Mouse (Mus musculus) stomach, embryonic 16.5 days (tissue): ENCODE data around the gene Flywch2. TPM values are rescaled to one million over a fixed set of nuclear protein-coding genes. Genes with fewer than 3 reads are reported as not detected.
"Not testable (repeated sequence)": the region's sequence is repeated elsewhere in the genome, so short reads cannot be mapped to it uniquely, and the experiment has no call there.

ENCODE experiments used
- ATAC-seq: fragments of 200-750 bp; cut with Nextera tagmentation; 2 replicates; pipeline ENCODE4 v1.8.0; 2017; ENCODE audit warnings: moderate number of reproducible peaks, moderate TSS enrichment; ENCODE audit not compliant: insufficient read depth, low FRiP score
- H3K27ac ChIP-seq: fragments of 300-500 bp; sonication (generic); 2 replicates; pipeline ENCODE4 v1.5.1; 2014; ENCODE audit warnings: low read length
- H3K27me3 ChIP-seq: fragments of 300-500 bp; sonication (generic); 2 replicates; pipeline ENCODE4 v1.6.1; 2014; ENCODE audit warnings: low read length, control low read depth, mixed read lengths; ENCODE audit not compliant: control insufficient read depth, insufficient read depth
- H3K36me3 ChIP-seq: fragments of 300-500 bp; sonication (generic); 2 replicates; pipeline ENCODE4 v1.6.1; 2014; ENCODE audit warnings: low read length; ENCODE audit not compliant: control insufficient read depth, insufficient read depth
- H3K4me1 ChIP-seq: fragments of 300-500 bp; sonication (generic); 2 replicates; pipeline ENCODE4 v1.6.1; 2014; ENCODE audit warnings: low read length, control low read depth, mixed read lengths; ENCODE audit not compliant: control insufficient read depth, insufficient read depth
- H3K4me2 ChIP-seq: fragments of 300-500 bp; sonication (generic); 2 replicates; pipeline ENCODE4 v1.6.1; 2014; ENCODE audit warnings: low read depth, low read length, mixed read lengths
- H3K4me3 ChIP-seq: fragments of 300-500 bp; sonication (generic); replicated peaks from 2 replicates; pipeline ENCODE4 v1.5.1; 2014; ENCODE audit warnings: mild to moderate bottlenecking, low read length
- H3K9ac ChIP-seq: fragments of 300-500 bp; sonication (generic); 2 replicates; pipeline ENCODE4 v1.6.1; 2014; ENCODE audit warnings: low read length
- H3K9me3 ChIP-seq: fragments of 300-500 bp; sonication (generic); replicated peaks from 2 replicates; pipeline ENCODE4 v1.6.1; 2016; ENCODE audit warnings: low read length, control low read depth; ENCODE audit not compliant: control insufficient read depth
- WGBS: fragments of 180-500 bp; shearing (Covaris S2); extraction: QIAGEN DNeasy Blood & Tissue Kit; methylation state at CpG from one replicate; pipeline ENCODE4 v1.1.7; 2014; 5-methylcytosine and 5-hydroxymethylcytosine counted together
- polyA plus RNA-seq: library from polyadenylated mRNA; unstranded; fragments of >200 nt; fragmentation: Nextera tagmentation; extraction: Ambion mirVana; gene quantifications from 2 replicates; pipeline ENCODE4 v1.2.1, GENCODE M21; 2015

Flywch2 gene
- polyA plus RNA-seq, 1 experiment from 2014 or later, result 19.8 TPM

- no peaks in the 10 kb centered on the region for H3K27me3 ChIP-seq
- H3K9ac ChIP-seq, result no peak overlapping the region
- no peak overlapping the region for H3K4me2 ChIP-seq
- no peak overlapping the region for H3K27ac ChIP-seq
- no peak for ATAC-seq
- no peaks in the 10 kb centered on the region for H3K9me3 ChIP-seq
- no peaks in the 10 kb centered on the region for H3K36me3 ChIP-seq
- no peaks in the 10 kb centered on the region for H3K4me1 ChIP-seq
- 30% methylated on average over 2 of the region's 2 CpGs for WGBS
- H3K4me3 ChIP-seq, result no peak overlapping the region
Observed at GRCm38 (mm10) chr17:23778447-23778846, 7.4 kb downstream of the Flywch2 start.

DNA sequence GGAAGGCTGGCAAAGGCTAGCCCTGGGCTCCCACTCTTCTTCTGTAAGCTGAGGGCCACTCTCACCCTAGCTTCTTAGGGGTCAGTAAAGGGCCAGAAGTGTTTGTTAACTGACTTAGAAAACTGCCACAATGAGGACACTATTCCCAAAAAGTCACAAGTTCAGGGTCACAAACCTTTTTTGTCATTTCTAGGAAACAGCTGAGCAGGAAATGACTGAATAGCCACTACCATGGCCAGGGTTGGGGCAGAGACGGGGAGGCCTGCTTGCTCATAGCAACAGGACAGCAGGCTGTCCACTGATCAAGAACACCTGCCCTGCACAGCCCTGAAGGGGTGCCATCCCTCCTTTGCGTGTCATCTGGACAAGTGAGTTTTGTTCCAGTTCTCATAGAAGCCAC, 8.7 kb downstream of the Flywch2 start:
- Histone ChIP-seq H3K4me1 (no peaks in the 10 kb centered on the region), H3K4me3 (no peak overlapping the region), H3K27me3 (no peaks in the 10 kb centered on the region), H3K9me3 (no peaks in the 10 kb centered on the region), H3K27ac (no peak overlapping the region), H3K9ac (no peak overlapping the region), H3K36me3 (no peaks in the 10 kb centered on the region), H3K4me2 (no peak overlapping the region)
- 67% methylated on average over 2 of the region's 2 CpGs for WGBS
- no peak for ATAC-seq

DNA sequence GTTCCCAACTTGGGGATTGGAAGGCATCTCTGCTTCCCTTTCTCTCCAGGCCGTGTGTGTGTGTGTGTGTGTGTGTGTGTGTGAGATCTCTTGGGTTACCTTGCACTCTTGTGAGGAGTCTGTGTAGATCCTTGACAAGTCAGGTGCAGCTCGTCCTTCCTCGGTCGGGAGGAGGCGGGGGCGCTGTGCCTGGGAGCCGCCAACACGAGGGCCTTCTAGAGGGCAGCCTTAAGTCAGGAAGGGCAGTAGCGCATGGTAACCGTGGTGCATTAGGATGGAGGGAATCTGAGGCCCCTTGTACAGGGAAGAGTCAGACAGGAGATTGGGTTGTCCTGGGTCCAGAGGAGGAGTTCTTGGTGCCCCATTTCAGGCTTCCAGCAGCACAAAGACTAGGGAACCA, 9.7 kb downstream of the Flywch2 start:
- no peaks in the 10 kb centered on the region for H3K36me3 ChIP-seq

GRCm38 (mm10) chr17:23774090-23774489, 11.8 kb downstream of the Flywch2 start:
- H3K4me3 ChIP-seq, result no peak overlapping the region
- H3K4me1 ChIP-seq, result 0 out of 2 replicates have a peak, but pooled peaks cover 4% of the 10 kb centered on the region
- no peak overlapping the region for H3K9ac ChIP-seq
- ATAC-seq, result peak; percentile 53; the same call in 1 of the 2 replicates
- WGBS, result 4% methylated on average over 12 of the region's 12 CpGs
- no peaks in the 10 kb centered on the region for H3K27me3 ChIP-seq
- H3K36me3 ChIP-seq, result no peaks in the 10 kb centered on the region
- H3K27ac ChIP-seq, result no peak overlapping the region
- no peak overlapping the region; the same call in 1 of the 2 replicates for H3K4me2 ChIP-seq
- no peaks in the 10 kb centered on the region for H3K9me3 ChIP-seq

More for the DNA sequence above, 9.7 kb downstream of the Flywch2 start:
- H3K9ac ChIP-seq, result no peak overlapping the region
- H3K4me1 ChIP-seq, result no peaks in the 10 kb centered on the region
- H3K27ac ChIP-seq, result no peak overlapping the region
- H3K4me2 ChIP-seq, result no peak overlapping the region
- WGBS, result 80% methylated on average over 10 of the region's 10 CpGs
- no peaks in the 10 kb centered on the region for H3K27me3 ChIP-seq
- no peak for ATAC-seq
- no peaks in the 10 kb centered on the region for H3K9me3 ChIP-seq
- H3K4me3 ChIP-seq, result no peak overlapping the region

DNA sequence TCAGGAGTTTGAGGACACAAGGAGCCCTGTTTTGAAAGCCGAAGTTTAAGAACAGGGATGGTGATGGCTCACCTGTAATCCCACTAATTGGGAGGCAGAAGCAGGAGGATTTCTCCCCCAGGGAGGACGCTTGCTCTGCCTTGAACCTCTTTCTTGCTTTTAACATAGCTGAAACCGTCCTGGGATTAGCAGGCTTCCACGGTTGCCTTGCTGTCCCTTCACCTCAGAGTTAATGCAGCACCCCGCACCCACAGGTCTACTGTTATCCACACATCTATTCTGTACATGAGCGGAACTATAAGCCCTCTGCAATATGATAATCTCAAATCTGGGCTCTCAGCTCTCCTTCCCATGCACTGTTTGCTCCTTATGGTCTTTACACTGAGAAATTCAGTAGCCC, 12.2 kb downstream of the Flywch2 start:
- 62% methylated on average over 6 of the region's 6 CpGs for WGBS
- H3K27me3 ChIP-seq, result no peaks in the 10 kb centered on the region

GRCm38 (mm10) chr17:23772219-23772556, 13.7 kb downstream of the Flywch2 start:
- not testable (repeated sequence) for H3K27me3 ChIP-seq, H3K9me3 ChIP-seq, H3K27ac ChIP-seq, H3K4me1 ChIP-seq, ATAC-seq, H3K4me2 ChIP-seq, H3K4me3 ChIP-seq, H3K36me3 ChIP-seq, H3K9ac ChIP-seq
- 84% methylated on average over 2 of the region's 2 CpGs for WGBS

More for the DNA sequence above, 12.2 kb downstream of the Flywch2 start:
- no peak overlapping the region for H3K27ac ChIP-seq
- 0 out of 2 replicates have a peak, but pooled peaks cover 4% of the 10 kb centered on the region for H3K4me1 ChIP-seq
- no peak overlapping the region for H3K4me2 ChIP-seq
- ATAC-seq, result no peak
- H3K9me3 ChIP-seq, result no peaks in the 10 kb centered on the region
- no peak overlapping the region for H3K4me3 ChIP-seq
- 0 out of 2 replicates have a peak overlapping the region, but pooled peaks have one; percentile 14 for H3K9ac ChIP-seq
- no peaks in the 10 kb centered on the region for H3K36me3 ChIP-seq

GRCm38 (mm10) chr17:23771284-23772218, 14.3 kb downstream of the Flywch2 start, which contains the start of gene Flywch1:
Gene Flywch1, minus strand, starts transcription at chr17:23771602.
- Histone ChIP-seq H3K9me3 (no peaks in the 10 kb centered on the region), H3K27ac (peak within 1 kb of the TSS; percentile 79; the same call in 1 of the 2 replicates), H3K4me2 (peak within 1 kb of the TSS; percentile 90), H3K36me3 (no peaks in the 10 kb centered on the region), H3K4me1 (0 out of 2 replicates have a peak, but pooled peaks cover 4% of the 10 kb centered on the region), H3K27me3 (no peaks in the 10 kb centered on the region), H3K4me3 (peak within 1 kb of the TSS; percentile 94), H3K9ac (peak within 1 kb of the TSS; percentile 98)
- peak; percentile 99 for ATAC-seq
- WGBS, result 3% methylated on average over 57 of the region's 58 CpGs

DNA sequence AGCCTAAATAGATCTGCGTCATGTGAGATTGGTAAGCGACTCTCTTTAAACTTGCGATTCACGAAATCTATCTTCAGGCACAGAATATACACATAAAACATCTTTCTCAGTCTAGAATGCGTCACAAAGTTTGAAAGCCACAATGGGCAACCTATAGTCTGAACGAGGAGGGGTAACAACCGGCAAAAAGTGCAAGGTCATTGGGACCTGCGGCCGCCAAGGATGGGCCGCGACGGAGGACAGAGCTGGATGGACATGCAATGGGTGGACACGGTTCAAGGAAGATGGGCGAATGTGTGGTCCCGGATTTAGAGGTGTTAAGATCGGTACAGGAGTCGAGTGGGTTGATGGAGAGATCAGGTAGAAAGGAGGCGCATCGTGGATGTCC, 15.0 kb downstream of the Flywch2 start:
- H3K4me3 ChIP-seq, result peak overlapping the region; percentile 94
- 0 out of 2 replicates have a peak, but pooled peaks cover 4% of the 10 kb centered on the region for H3K4me1 ChIP-seq
- no peaks in the 10 kb centered on the region for H3K27me3 ChIP-seq
- peak; percentile 21; the same call in 1 of the 2 replicates for ATAC-seq
- H3K9me3 ChIP-seq, result no peaks in the 10 kb centered on the region
- H3K36me3 ChIP-seq, result no peaks in the 10 kb centered on the region
- peak overlapping the region; percentile 98 for H3K9ac ChIP-seq
- H3K4me2 ChIP-seq, result peak overlapping the region; percentile 90
- H3K27ac ChIP-seq, result peak overlapping the region; percentile 79; the same call in 1 of the 2 replicates
- 1% methylated on average over 19 of the region's 19 CpGs for WGBS

GRCm38 (mm10) chr17:23770493-23770892, 15.4 kb downstream of the Flywch2 start:
- H3K4me2 ChIP-seq, result peak overlapping the region; percentile 90
- H3K36me3 ChIP-seq, result no peaks in the 10 kb centered on the region
- peak overlapping the region; percentile 79; the same call in 1 of the 2 replicates for H3K27ac ChIP-seq
- H3K4me3 ChIP-seq, result peak overlapping the region; percentile 94
- no peaks in the 10 kb centered on the region for H3K9me3 ChIP-seq
- H3K4me1 ChIP-seq, result 0 out of 2 replicates have a peak, but pooled peaks cover 4% of the 10 kb centered on the region
- 40% methylated on average over 2 of the region's 2 CpGs for WGBS
- no peak for ATAC-seq
- peak overlapping the region; percentile 98 for H3K9ac ChIP-seq
- no peaks in the 10 kb centered on the region for H3K27me3 ChIP-seq
